Mouse (Mus musculus) G1E (cell line): ENCODE data around the gene Cyth4. TPM values are rescaled to one million over a fixed set of nuclear protein-coding genes. Genes with fewer than 3 reads are reported as not detected.

Experiments used
- ATAC-seq: 2 replicates; pipeline ENCODE4 v1.8.0; 2016; ENCODE audit warnings: mild to moderate bottlenecking; ENCODE audit not compliant: insufficient number of reproducible peaks, poor library complexity, low FRiP score, severe bottlenecking; ENCODE audit errors: extremely low read depth
- DNase-seq: peaks from one replicate; pipeline ENCODE4 v3.0.0; 2012; ENCODE audit warnings: low spot score
- H3K27me3 ChIP-seq: 2 replicates; pipeline ENCODE4 v1.6.1; 2012; ENCODE audit warnings: mild to moderate bottlenecking, low read length, inconsistent platforms; ENCODE audit not compliant: insufficient read depth
- H3K36me3 ChIP-seq: replicated peaks from 2 replicates; pipeline ENCODE3; 2012; ENCODE audit warnings: mild to moderate bottlenecking, inconsistent platforms
- H3K4me1 ChIP-seq: 2 replicates; pipeline ENCODE4 v1.6.1; 2012; ENCODE audit warnings: low read depth, low read length, inconsistent platforms, mixed read lengths; ENCODE audit not compliant: insufficient read depth
- H3K4me3 ChIP-seq: 2 replicates; pipeline ENCODE4 v1.5.1; 2012; ENCODE audit warnings: low read depth, mild to moderate bottlenecking, inconsistent platforms, low read length, moderate library complexity, mixed read lengths
- H3K9me3 ChIP-seq: replicated peaks from 2 replicates; pipeline ENCODE4 v1.6.1; 2012; ENCODE audit warnings: inconsistent platforms
- CTCF ChIP-seq: IDR thresholded peaks from 2 replicates; pipeline ENCODE4 v1.5.1; 2012; ENCODE audit warnings: low read depth, low read length, inconsistent platforms, mixed read lengths
- GATA1 ChIP-seq: IDR thresholded peaks from 2 replicates; pipeline ENCODE4 v1.6.1; 2012; ENCODE audit warnings: borderline replicate concordance, low read length, inconsistent platforms, mixed read lengths
- GATA2 ChIP-seq: IDR thresholded peaks from 2 replicates; pipeline ENCODE4 v1.6.1; 2012; ENCODE audit warnings: low read depth, low read length, inconsistent platforms, borderline replicate concordance
- POLR2AphosphoS5 ChIP-seq: IDR thresholded peaks from 2 replicates; pipeline ENCODE4 v1.6.1; 2012; ENCODE audit warnings: low read depth, low read length, inconsistent platforms; ENCODE audit not compliant: insufficient replicate concordance
- TAL1 ChIP-seq: conservative IDR thresholded peaks from 2 replicates; pipeline ENCODE4 v1.6.1; 2012; ENCODE audit warnings: low read depth, low read length, inconsistent platforms, mixed read lengths
- polyA plus RNA-seq: library from polyadenylated mRNA; stranded (reverse); fragments of >175 nt; gene quantifications from 2 replicates; pipeline ENCODE4 v1.2.3, GENCODE M21; 2012
- total RNA-seq, 2 experiments: library from RNA; stranded (forward) in 1 of 2; stranded (reverse) in 1 of 2; fragments of 200-1000 nt in 1 of 2; fragments of >200 nt in 1 of 2; fragmentation: Nextera tagmentation in 1 of 2; gene quantifications; 2 replicates each; pipeline ENCODE4 v1.2.3; 2014 to 2017

The Cyth4 gene
- total and polyA plus RNA-seq, 3 experiments: 0.26 to 1.4 TPM; not detected in 1

GRCm38 (mm10) chr15:78606059-78606458, 9.2 kb downstream of the Cyth4 start:
- ATAC-seq (no peak), DNase-seq (no peak)
- Histone ChIP-seq H3K4me1 (no peaks in the 10 kb centered on the region), H3K36me3 (no peaks in the 10 kb centered on the region), H3K9me3 (no peaks in the 10 kb centered on the region), H3K4me3 (no peak overlapping the region), H3K27me3 (peaks cover 6% of the 10 kb centered on the region)
- TF ChIP-seq GATA1 (no peak), TAL1 (no peak), CTCF (no peak), GATA2 (no peak), POLR2AphosphoS5 (no peak)

- H3K4me3 ChIP-seq: no peak overlapping the region
- no peaks in the 10 kb centered on the region for H3K4me1 ChIP-seq
- no peaks in the 10 kb centered on the region for H3K36me3 ChIP-seq
- H3K9me3 ChIP-seq: no peaks in the 10 kb centered on the region
- H3K27me3 ChIP-seq: peaks cover 9% of the 10 kb centered on the region
- ATAC-seq: no peak
- DNase-seq: no peak
- TF ChIP-seq TAL1 (no peak), POLR2AphosphoS5 (no peak)
Observed at GRCm38 (mm10) chr15:78607463-78607862, 10.6 kb downstream of the Cyth4 start.

- DNase-seq (no peak), ATAC-seq (no peak)
- H3K27me3 ChIP-seq: peaks cover 9% of the 10 kb centered on the region
- TF ChIP-seq GATA2 (no peak), POLR2AphosphoS5 (no peak), CTCF (no peak), GATA1 (no peak), TAL1 (no peak)
- H3K4me3 ChIP-seq: no peak overlapping the region
- no peaks in the 10 kb centered on the region for H3K36me3 ChIP-seq
- no peaks in the 10 kb centered on the region for H3K9me3 ChIP-seq
- H3K4me1 ChIP-seq: no peaks in the 10 kb centered on the region
Observed at GRCm38 (mm10) chr15:78610705-78611462, 14.0 kb downstream of the Cyth4 start.

GRCm38 (mm10) chr15:78614536-78614935, 17.7 kb downstream of the Cyth4 start:
- H3K27me3 ChIP-seq: peaks cover 6% of the 10 kb centered on the region; the same call in 1 of the 2 replicates
- no peak for DNase-seq
- TF ChIP-seq TAL1: no peak
- TF ChIP-seq POLR2AphosphoS5: no peak
- TF ChIP-seq GATA1: no peak
- no peak for TF ChIP-seq GATA2
- no peak for TF ChIP-seq CTCF
- H3K9me3 ChIP-seq: no peaks in the 10 kb centered on the region
- no peaks in the 10 kb centered on the region for H3K36me3 ChIP-seq
- no peak for ATAC-seq
- no peaks in the 10 kb centered on the region for H3K4me1 ChIP-seq
- no peak overlapping the region for H3K4me3 ChIP-seq

GRCm38 (mm10) chr15:78616973-78617372, 20.1 kb downstream of the Cyth4 start:
- no peak for TF ChIP-seq CTCF
- no peak for TF ChIP-seq GATA1
- TF ChIP-seq TAL1: no peak
- TF ChIP-seq POLR2AphosphoS5: no peak
- no peak for TF ChIP-seq GATA2
- Histone ChIP-seq H3K4me3 (no peak overlapping the region), H3K9me3 (no peaks in the 10 kb centered on the region), H3K36me3 (no peaks in the 10 kb centered on the region), H3K4me1 (no peaks in the 10 kb centered on the region), H3K27me3 (no peaks in the 10 kb centered on the region; the same call in 1 of the 2 replicates)
- ATAC-seq (no peak), DNase-seq (no peak)

GRCm38 (mm10) chr15:78623426-78623825, 26.6 kb downstream of the Cyth4 start:
- DNase-seq: peak; percentile 38

More at GRCm38 (mm10) chr15:78623426-78623825, 26.6 kb downstream of the Cyth4 start:
- no peak overlapping the region for H3K4me3 ChIP-seq
- H3K36me3 ChIP-seq: no peaks in the 10 kb centered on the region
- no peak for ATAC-seq
- peaks cover 16% of the 10 kb centered on the region; the same call in 1 of the 2 replicates for H3K27me3 ChIP-seq
- TF ChIP-seq GATA1 (no peak), CTCF (peak; percentile 70)
- no peaks in the 10 kb centered on the region for H3K9me3 ChIP-seq
- no peaks in the 10 kb centered on the region for H3K4me1 ChIP-seq
